Mouse (Mus musculus) ES-Bruce4 (cell line): ENCODE results near the gene Serbp1.

Experiments
- CTCF ChIP-seq: IDR thresholded peaks from one replicate; pipeline ENCODE4 v1.8.1; 2011; ENCODE audit warnings: low read depth, low read length
- POLR2A ChIP-seq: IDR thresholded peaks from one replicate; pipeline ENCODE4 v1.8.1; 2011; ENCODE audit warnings: low read length; ENCODE audit not compliant: insufficient read depth

- TF ChIP-seq CTCF = no peak
- no peak for TF ChIP-seq POLR2A
Observed at GRCm38 (mm10) chr6:67268245-67268612, 30.3 kb downstream of the Serbp1 start.
